Mouse (Mus musculus) megakaryocyte, embryonic 14.5 days (primary cell): ENCODE results near the gene Gm5930.
"Not testable (repeated sequence)": the region's sequence is repeated elsewhere in the genome, so short reads cannot be mapped to it uniquely, and the experiment has no call there.

Source experiments
- FLI1 ChIP-seq: IDR thresholded peaks from 2 replicates; pipeline ENCODE4 v1.6.1; 2012; ENCODE audit warnings: low read length, inconsistent platforms, mixed read lengths
- GATA1 ChIP-seq: IDR thresholded peaks from 3 replicates; pipeline ENCODE4 v1.6.1; 2012; ENCODE audit warnings: mixed read lengths, low read length, inconsistent platforms, borderline replicate concordance

DNA sequence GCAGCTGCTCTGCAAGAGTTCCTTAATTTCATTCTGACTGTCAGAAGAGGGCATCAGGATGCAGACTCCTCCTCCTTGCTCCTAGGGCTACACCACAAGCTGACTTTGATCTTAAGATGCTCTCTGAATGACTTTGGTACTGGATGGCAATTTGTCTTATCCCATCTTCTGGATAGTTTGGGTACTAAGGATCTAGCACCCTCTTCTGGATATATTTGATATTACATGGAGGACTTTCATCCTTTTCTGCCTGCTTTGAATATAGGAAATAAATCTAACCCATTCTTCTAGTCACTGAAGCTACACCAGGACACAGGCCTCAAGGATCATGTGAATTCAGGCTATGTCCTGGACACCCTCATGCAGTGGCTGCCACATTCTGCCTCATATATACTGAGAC lies 23.9 kb upstream of the Gm5930 start:
- not testable (repeated sequence) for TF ChIP-seq FLI1, GATA1
